ENCODE assay signal across 8 mouse cellular contexts in genomic region chr6:89242371-89243288, GRCm38 (mm10).
DNase-seq lines count a peak whose midpoint lies in the region; ATAC-seq lines count a peak whose summit lies in the region.

No protein-coding gene starts in this region.

- DNase-seq in forebrain, embryonic 11.5 days (ENCODE audit: low spot score): peak; percentile 72
- peak; percentile 21 for DNase-seq in B cell, adult 2 months
- DNase-seq in embryonic facial prominence, embryonic 11.5 days (ENCODE audit: low spot score): peak; percentile 71
- peak; percentile 77 for DNase-seq in neural tube, embryonic 11.5 days (ENCODE audit: low spot score)
- DNase-seq in gastrocnemius, adult 18-20 months (ENCODE audit: low spot score): no peak
- DNase-seq in cerebellum, adult 11-12 months: no peak

- H3K9ac ChIP-seq in forebrain, embryonic 11.5 days (ENCODE audit: low read length): no peak overlapping the region
- H3K9ac ChIP-seq in forebrain, embryonic 16.5 days (replicated peaks; ENCODE audit: low read depth, low read length): no peak overlapping the region
- no peak overlapping the region for H3K9ac ChIP-seq in embryonic facial prominence, embryonic 11.5 days (replicated peaks; ENCODE audit: low read length)
- H3K9ac ChIP-seq in kidney, embryonic 15.5 days: no peak overlapping the region
- no peak overlapping the region for H3K9ac ChIP-seq in neural tube, embryonic 11.5 days (ENCODE audit: low read length)

- H3K4me2 ChIP-seq in forebrain, embryonic 11.5 days (ENCODE audit: low read depth, low read length, severe bottlenecking): no peak overlapping the region
- H3K4me2 ChIP-seq in forebrain, embryonic 16.5 days (ENCODE audit: low read length): no peak overlapping the region
- no peak overlapping the region for H3K4me2 ChIP-seq in embryonic facial prominence, embryonic 11.5 days (ENCODE audit: low read depth, low read length)
- H3K4me2 ChIP-seq in kidney, embryonic 15.5 days: no peak overlapping the region
- H3K4me2 ChIP-seq in neural tube, embryonic 11.5 days (ENCODE audit: low read depth): no peak overlapping the region

- H3K36me3 ChIP-seq in forebrain, embryonic 11.5 days (ENCODE audit: control insufficient read depth, insufficient read depth, low read length): no peaks in the 10 kb centered on the region
- no peaks in the 10 kb centered on the region for H3K36me3 ChIP-seq in forebrain, embryonic 16.5 days (ENCODE audit: control insufficient read depth, insufficient read depth)
- H3K36me3 ChIP-seq in embryonic facial prominence, embryonic 11.5 days (replicated peaks; ENCODE audit: control insufficient read depth, insufficient read depth, low read depth, low read length): no peaks in the 10 kb centered on the region
- no peaks in the 10 kb centered on the region for H3K36me3 ChIP-seq in kidney, embryonic 15.5 days
- no peaks in the 10 kb centered on the region for H3K36me3 ChIP-seq in neural tube, embryonic 11.5 days (ENCODE audit: control insufficient read depth, insufficient read depth, low read length)

- H3K27ac ChIP-seq in forebrain, embryonic 11.5 days (ENCODE audit: low read depth, low read length): peak overlapping the region; percentile 57; the same call in 1 of the 2 replicates
- H3K27ac ChIP-seq in forebrain, embryonic 16.5 days (ENCODE audit: low read length): no peak overlapping the region
- H3K27ac ChIP-seq in embryonic facial prominence, embryonic 11.5 days (replicated peaks; ENCODE audit: low read depth, low read length): no peak overlapping the region
- no peak overlapping the region for H3K27ac ChIP-seq in kidney, embryonic 15.5 days
- peak overlapping the region; percentile 63; the same call in 1 of the 2 replicates for H3K27ac ChIP-seq in neural tube, embryonic 11.5 days (ENCODE audit: low read depth, low read length)

- no peaks in the 10 kb centered on the region for H3K9me3 ChIP-seq in forebrain, embryonic 11.5 days (ENCODE audit: control insufficient read depth, low read length)
- no peaks in the 10 kb centered on the region for H3K9me3 ChIP-seq in forebrain, embryonic 16.5 days (ENCODE audit: control insufficient read depth, low read length)
- H3K9me3 ChIP-seq in embryonic facial prominence, embryonic 11.5 days (replicated peaks; ENCODE audit: control insufficient read depth, low read length): no peaks in the 10 kb centered on the region
- H3K9me3 ChIP-seq in kidney, embryonic 15.5 days (replicated peaks): no peaks in the 10 kb centered on the region
- H3K9me3 ChIP-seq in neural tube, embryonic 11.5 days (ENCODE audit: control insufficient read depth, low read length): no peaks in the 10 kb centered on the region

- peaks cover 1% of the 10 kb centered on the region; the same call in 1 of the 2 replicates for H3K4me1 ChIP-seq in forebrain, embryonic 11.5 days (replicated peaks; ENCODE audit: control insufficient read depth, insufficient read depth, low read length)
- peaks cover 11% of the 10 kb centered on the region for H3K4me1 ChIP-seq in forebrain, embryonic 16.5 days (replicated peaks; ENCODE audit: control insufficient read depth, insufficient read depth, low read length)
- no peaks in the 10 kb centered on the region for H3K4me1 ChIP-seq in embryonic facial prominence, embryonic 11.5 days (ENCODE audit: control insufficient read depth, insufficient read depth, low read length)
- H3K4me1 ChIP-seq in kidney, embryonic 15.5 days: peaks cover 9% of the 10 kb centered on the region; the same call in 1 of the 2 replicates
- H3K4me1 ChIP-seq in neural tube, embryonic 11.5 days (ENCODE audit: control insufficient read depth, insufficient read depth, low read length): peaks cover 23% of the 10 kb centered on the region

- H3K27me3 ChIP-seq in forebrain, embryonic 11.5 days (ENCODE audit: control insufficient read depth, insufficient read depth, low read length): no peaks in the 10 kb centered on the region
- H3K27me3 ChIP-seq in forebrain, embryonic 16.5 days (replicated peaks; ENCODE audit: control insufficient read depth, insufficient read depth, low read length): no peaks in the 10 kb centered on the region
- H3K27me3 ChIP-seq in embryonic facial prominence, embryonic 11.5 days (ENCODE audit: control insufficient read depth, insufficient read depth, low read length): no peaks in the 10 kb centered on the region
- H3K27me3 ChIP-seq in kidney, embryonic 15.5 days: peaks cover 11% of the 10 kb centered on the region
- no peaks in the 10 kb centered on the region for H3K27me3 ChIP-seq in neural tube, embryonic 11.5 days (ENCODE audit: control insufficient read depth, insufficient read depth, low read length)

- H3K4me3 ChIP-seq in forebrain, embryonic 11.5 days (ENCODE audit: low read depth, low read length): no peak overlapping the region
- H3K4me3 ChIP-seq in forebrain, embryonic 16.5 days (replicated peaks; ENCODE audit: low read length): no peak overlapping the region
- no peak overlapping the region for H3K4me3 ChIP-seq in embryonic facial prominence, embryonic 11.5 days (ENCODE audit: low read depth, low read length)
- H3K4me3 ChIP-seq in kidney, embryonic 15.5 days (replicated peaks): no peak overlapping the region
- H3K4me3 ChIP-seq in neural tube, embryonic 11.5 days (ENCODE audit: low read depth, low read length): no peak overlapping the region

- 12% methylated on average over 18 of the region's 18 CpGs for WGBS in forebrain, embryonic 11.5 days
- WGBS in forebrain, embryonic 16.5 days: 14% methylated on average over 18 of the region's 18 CpGs
- WGBS in embryonic facial prominence, embryonic 11.5 days: 21% methylated on average over 18 of the region's 18 CpGs
- WGBS in kidney, embryonic 15.5 days: 27% methylated on average over 18 of the region's 18 CpGs
- WGBS in neural tube, embryonic 11.5 days: 23% methylated on average over 18 of the region's 18 CpGs

- ATAC-seq in forebrain, embryonic 11.5 days (replicated peaks; ENCODE audit: low FRiP score): peak; percentile 65
- ATAC-seq in forebrain, embryonic 16.5 days: no peak
- ATAC-seq in embryonic facial prominence, embryonic 11.5 days (replicated peaks; ENCODE audit: insufficient number of reproducible peaks, low FRiP score, low TSS enrichment, low read depth): peak; percentile 73; the same call in 1 of the 2 replicates
- peak; percentile 62; the same call in 1 of the 2 replicates for ATAC-seq in kidney, embryonic 15.5 days (replicated peaks; ENCODE audit: low FRiP score)
- ATAC-seq in neural tube, embryonic 11.5 days (ENCODE audit: insufficient read depth, low FRiP score, low TSS enrichment): peak; percentile 54; the same call in 1 of the 2 replicates

Comparison
In these comparisons a context has a peak if more than half of its experiments do, and no peak if none do; other contexts are left out.
1. H3K27ac ChIP-seq: peak in forebrain, embryonic 11.5 days (single experiment) and neural tube, embryonic 11.5 days (single experiment); none in forebrain, embryonic 16.5 days (single experiment), embryonic facial prominence, embryonic 11.5 days (single experiment) and kidney, embryonic 15.5 days (single experiment).
2. DNase-seq: peak in forebrain, embryonic 11.5 days (single experiment), B cell, adult 2 months (2 of 2), embryonic facial prominence, embryonic 11.5 days (single experiment) and neural tube, embryonic 11.5 days (single experiment); none in gastrocnemius, adult 18-20 months (single experiment) and cerebellum, adult 11-12 months (single experiment).